Mouse (Mus musculus): ENCODE results near the gene Ccnl1. TPM values are rescaled to one million over a fixed set of nuclear protein-coding genes. Genes with fewer than 3 reads are reported as not detected.
A peak's percentile ranks its signal among the peaks of the same experiment; 100 is the strongest.

Gene Ccnl1
- total RNA-seq (2021) = 10 to 100 TPM; 19.0 to 23.4 TPM

GRCm38 (mm10) chr3:65958102-65958839, at the start of gene Ccnl1:
Gene Ccnl1, minus strand, starts transcription at chr3:65958249.
- DNase-seq (ENCODE audit: low spot score) = peak; percentile 96
- intact Hi-C loops (cut with DNase I) = loop anchor here (1.0 kb wide), 1 partner anchor 16 kb away; no protein-coding TSS in a partner anchor

DNA sequence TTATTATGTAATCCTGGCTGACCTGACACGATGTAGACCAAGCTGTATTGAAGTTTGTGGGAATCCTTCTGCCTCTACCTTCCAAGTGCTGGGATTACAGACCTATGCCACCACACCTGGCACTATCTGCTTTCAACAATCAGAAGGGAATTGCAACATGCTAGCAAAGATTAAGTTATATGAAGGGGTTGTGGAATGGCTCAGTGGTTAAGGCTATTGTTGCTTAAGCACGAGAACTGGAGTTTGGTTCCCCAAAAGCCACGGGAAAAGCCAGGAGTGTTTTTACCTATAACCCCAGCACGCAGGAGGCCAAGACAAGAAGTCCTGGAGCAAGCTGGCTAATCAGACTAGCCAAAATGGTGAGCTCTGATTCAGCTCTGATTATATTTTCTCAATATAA, 46.9 kb upstream of the Ccnl1 start:
- intact Hi-C loops (cut with DNase I) = loop anchor here (5.0 kb wide), 2 partner anchors 232 to 257 kb away; no protein-coding TSS in a partner anchor
- no peak for DNase-seq (ENCODE audit: low spot score)

DNA sequence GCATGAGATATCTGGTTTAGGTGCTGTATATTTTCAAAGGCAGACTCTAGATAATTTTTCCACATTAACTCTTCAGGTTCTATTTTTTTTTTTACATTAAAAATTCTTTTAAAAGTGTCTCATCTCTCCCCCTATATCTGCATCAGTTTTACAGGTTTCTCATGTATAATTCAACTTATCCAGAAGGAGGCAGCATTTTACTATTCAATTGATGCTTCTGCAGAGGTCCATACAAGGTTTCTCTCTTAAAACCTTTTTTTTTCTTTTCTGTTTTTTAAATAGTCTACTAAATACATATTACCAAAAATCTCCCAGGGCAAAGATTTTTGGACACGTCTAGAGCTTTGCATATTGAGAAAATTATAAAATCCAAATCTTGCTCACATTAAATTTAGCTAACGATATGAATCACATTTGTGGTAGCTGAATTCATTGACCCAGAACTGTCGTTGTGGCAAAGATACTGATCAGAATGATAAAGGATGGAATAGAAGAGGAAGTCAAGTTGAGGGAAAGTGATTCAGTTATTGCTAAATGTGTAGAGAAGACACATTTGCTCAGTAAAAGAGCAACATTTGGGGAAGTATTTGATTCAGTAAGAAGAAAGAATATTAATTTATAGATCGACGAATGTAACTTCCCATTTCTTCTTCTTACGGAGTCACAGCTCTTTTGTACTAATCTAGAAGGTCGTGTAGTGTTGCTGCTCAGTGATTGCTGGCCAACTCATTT, 46.3 kb upstream of the Ccnl1 start:
- intact Hi-C loops (cut with DNase I) = no loop called here
- no peak for DNase-seq (ENCODE audit: low spot score)

DNA sequence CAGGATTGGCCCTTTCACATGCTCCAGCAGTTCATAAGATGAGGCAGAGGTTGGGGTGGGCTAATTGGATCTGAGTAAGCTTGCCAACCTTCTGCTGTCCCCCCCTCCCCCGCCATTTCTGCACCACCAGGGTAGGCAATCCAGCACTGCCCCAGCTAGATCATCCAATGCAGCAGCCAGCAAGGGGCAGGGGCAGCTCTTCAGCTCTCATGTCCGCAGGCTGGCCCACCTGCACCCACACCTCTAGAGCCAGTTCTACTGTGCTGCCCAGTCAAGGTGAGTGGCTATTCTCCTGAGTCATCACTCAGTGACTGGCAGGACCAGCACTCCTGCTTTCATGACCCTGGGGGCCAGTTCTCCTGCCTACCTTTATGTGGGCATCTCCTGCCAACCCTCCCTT, 42.4 kb upstream of the Ccnl1 start:
- intact Hi-C loops (cut with DNase I) = no loop called here
- no peak for DNase-seq (ENCODE audit: low spot score)

DNA sequence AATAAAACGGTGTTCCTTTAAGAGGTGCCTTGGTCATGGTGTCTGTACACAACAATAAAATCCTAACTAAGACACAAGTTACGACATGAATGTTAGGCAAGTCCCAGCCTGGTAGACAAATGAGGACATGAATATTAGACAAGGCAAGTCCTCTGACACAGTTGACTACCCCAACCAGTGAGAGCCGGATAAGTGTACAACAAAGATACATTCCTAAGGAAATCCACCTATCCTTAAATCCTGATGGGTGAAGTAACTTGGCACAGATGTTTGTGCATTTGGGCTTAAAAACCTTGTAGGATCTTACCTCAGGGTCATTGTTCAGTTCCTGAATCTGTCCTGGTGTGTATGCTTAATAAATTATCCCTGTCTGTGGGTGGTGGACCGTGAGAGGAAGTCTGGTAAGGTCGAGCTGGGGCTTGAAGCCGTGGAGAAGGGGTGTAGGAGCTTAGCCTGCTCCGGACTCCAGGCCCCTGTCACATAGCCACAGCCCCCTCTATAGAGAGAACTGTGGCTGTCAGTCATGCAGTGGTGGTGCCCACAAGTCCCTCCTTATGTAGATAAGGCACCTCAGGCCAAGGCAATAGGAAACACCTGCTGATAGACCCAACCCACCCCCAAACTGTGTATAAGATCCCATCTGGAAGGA, 39.4 kb upstream of the Ccnl1 start:
- DNase-seq (ENCODE audit: low spot score) = no peak
- intact Hi-C loops (cut with DNase I) = no loop called here

GRCm38 (mm10) chr3:65992395-65993340, 34.6 kb upstream of the Ccnl1 start:
- DNase-seq (ENCODE audit: low spot score) = no peak
- intact Hi-C loops (cut with DNase I) = loop anchor here (5.0 kb wide), 2 partner anchors 330 to 460 kb away; no protein-coding TSS in a partner anchor

GRCm38 (mm10) chr3:65990957-65991646, 33.1 kb upstream of the Ccnl1 start:
- no peak for DNase-seq (ENCODE audit: low spot score)
- intact Hi-C loops (cut with DNase I) = loop anchor here (2.0 to 5.0 kb wide), 5 partner anchors 16 to 459 kb away; no protein-coding TSS in a partner anchor

DNA sequence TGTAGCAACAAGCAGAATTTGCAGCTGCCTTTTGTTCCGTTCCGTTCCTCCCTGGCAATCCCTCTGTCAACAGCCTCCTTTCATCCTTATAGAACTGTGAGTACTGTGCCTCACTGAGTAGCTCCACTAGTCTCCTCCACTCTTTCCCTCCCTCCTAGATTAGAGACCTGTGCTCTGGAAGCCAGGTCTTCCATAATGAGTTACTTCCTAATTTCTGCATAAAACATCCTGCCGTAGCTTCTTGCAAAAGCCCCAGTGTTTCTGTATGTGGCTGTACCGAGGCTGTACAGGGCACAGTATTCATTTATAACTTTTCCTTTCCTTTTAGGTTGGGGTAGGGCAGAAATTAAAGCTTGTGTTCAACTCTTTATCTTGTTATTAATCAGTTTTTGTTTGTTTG, 32.5 kb upstream of the Ccnl1 start:
- no peak for DNase-seq (ENCODE audit: low spot score)
- intact Hi-C loops (cut with DNase I) = loop anchor here (2.0 to 5.0 kb wide), 5 partner anchors 16 to 458 kb away; no protein-coding TSS in a partner anchor

DNA sequence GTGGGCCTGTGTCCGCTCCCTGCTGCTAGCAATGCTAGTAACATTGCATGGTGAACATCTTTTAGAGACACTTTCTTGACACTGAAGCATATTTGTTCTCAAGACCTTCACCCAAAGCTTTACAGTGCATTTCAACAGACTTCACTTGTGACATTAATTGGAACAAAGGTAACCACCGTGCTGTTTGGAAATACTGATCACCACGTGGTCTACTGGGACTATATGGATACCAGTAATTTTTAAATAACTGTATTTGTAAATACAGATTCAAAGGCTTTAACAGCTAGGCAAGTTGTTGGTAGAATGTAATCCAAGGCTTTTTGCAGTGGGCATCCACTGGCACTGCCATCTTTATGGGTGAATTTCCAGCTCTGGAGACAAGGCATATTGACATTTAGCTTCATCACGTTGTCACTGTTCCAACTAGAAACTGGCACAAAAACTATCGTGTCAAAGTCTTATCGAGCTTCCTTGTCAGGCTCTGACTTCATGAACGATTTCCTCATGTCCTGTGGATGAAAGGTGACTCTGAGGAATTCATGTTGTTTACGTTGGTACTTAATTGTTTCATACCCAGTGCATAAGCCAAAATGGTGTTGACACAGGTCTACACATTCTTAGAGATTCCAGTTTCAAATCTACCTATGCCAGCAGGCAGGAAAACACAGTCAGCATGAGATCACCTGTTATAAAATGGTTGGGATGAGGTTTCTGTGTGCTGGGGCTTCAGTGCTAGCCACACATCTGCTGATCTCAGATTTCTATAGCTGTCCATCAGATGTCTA, 30.9 kb upstream of the Ccnl1 start:
- intact Hi-C loops (cut with DNase I) = no loop called here
- no peak for DNase-seq (ENCODE audit: low spot score)

DNA sequence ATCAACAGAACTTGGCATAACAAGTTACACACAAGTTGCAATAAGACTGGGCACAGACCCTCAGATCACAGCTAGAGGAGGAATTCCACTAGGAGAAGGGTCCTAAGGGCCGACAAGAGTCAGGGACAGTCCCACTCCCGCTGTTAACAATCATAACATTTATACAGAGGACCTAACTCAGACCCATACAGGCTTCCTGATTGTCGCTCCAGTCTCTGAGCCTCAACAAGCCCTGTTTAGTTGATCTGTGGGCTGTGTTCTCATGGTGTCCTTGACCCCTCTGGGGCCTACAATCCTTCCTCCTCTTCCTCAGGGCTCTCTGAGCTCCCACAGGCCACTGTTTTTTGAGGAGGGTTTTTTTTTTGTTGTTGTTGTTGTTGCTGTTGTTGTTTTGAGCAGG, 18.2 kb upstream of the Ccnl1 start:
- no peak for DNase-seq (ENCODE audit: low spot score)
- intact Hi-C loops (cut with DNase I) = no loop called here

- peak; percentile 7 for DNase-seq (ENCODE audit: low spot score)
- intact Hi-C loops (cut with DNase I) = loop anchor here (2.0 kb wide), 1 partner anchor 15 kb away; no protein-coding TSS in a partner anchor
These were observed 17.3 kb upstream of the Ccnl1 start for GRCm38 (mm10) chr3:65975317-65975716.

DNA sequence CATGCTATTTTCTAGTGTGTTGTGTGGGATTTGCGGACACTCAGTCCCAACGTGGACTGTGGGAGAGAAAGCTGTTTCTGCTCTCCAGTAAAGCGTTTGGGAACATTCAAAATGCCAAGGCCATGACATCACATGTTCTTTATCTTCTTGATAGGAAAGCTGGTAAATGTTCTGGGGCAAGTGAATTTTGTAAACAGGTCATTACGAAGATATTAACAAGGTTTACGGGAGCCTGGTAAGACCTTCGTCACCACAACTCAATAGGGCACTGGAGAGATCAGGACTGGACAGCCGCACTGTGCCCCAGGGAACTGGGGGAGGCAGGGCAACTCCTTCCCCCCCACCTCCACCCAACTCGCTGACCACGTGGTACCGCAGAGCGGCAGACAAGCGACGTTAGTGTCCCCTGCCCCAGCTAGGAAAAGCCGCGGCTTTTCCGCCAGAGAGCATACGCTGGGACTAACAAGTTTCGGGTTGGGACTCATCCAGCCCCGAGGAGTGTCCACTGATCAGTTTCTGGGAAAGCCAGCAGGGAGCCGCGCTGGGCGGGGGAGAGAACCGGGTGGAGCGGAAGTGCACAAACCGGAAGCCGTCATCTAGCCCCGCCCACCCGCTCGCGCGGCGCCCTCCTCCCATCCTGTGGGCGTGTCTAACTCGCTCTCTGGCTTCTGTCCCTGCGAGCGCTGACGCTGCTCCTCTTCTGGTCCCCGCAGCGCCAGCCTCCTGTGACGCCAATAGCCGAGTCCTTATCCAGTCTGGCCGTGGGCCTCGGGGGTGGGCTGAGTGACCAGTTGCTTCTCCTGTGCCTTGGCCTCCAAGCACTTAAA, 16.4 kb upstream of the Ccnl1 start:
- intact Hi-C loops (cut with DNase I) = loop anchor here (1.0 to 2.0 kb wide), 2 partner anchors 16 kb away; partner anchors contain the start of gene Ccnl1
- peak; percentile 97 for DNase-seq (ENCODE audit: low spot score)

- intact Hi-C loops (cut with DNase I) = loop anchor here (1.0 to 2.0 kb wide), 2 partner anchors 15 to 17 kb away; partner anchors contain the start of gene Ccnl1
- no peak for DNase-seq (ENCODE audit: low spot score)
These were observed 15.6 kb upstream of the Ccnl1 start for GRCm38 (mm10) chr3:65973501-65974231.

DNA sequence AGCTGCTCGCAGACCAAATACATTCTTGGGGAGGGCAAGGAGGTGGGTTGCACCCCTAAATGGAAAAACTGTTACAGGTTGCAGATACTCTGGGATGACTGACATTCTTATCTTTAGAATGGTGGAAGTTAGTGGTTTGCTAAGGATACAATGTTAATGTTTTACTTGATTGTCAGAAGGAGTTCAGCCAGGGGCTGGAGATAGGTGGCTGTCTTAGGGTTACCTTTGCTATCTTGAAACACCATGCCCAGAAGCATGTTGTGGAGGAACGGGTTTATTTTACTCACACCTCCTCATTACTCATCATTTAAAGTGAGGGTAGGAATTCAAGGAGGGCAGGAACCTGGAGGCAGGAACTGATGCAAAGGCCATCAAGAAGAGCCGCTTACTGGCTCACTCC, 11.1 kb upstream of the Ccnl1 start:
- intact Hi-C loops (cut with DNase I) = no loop called here
- DNase-seq (ENCODE audit: low spot score) = no peak

GRCm38 (mm10) chr3:65966360-65966759, 8.3 kb upstream of the Ccnl1 start:
- intact Hi-C loops (cut with DNase I) = no loop called here

DNA sequence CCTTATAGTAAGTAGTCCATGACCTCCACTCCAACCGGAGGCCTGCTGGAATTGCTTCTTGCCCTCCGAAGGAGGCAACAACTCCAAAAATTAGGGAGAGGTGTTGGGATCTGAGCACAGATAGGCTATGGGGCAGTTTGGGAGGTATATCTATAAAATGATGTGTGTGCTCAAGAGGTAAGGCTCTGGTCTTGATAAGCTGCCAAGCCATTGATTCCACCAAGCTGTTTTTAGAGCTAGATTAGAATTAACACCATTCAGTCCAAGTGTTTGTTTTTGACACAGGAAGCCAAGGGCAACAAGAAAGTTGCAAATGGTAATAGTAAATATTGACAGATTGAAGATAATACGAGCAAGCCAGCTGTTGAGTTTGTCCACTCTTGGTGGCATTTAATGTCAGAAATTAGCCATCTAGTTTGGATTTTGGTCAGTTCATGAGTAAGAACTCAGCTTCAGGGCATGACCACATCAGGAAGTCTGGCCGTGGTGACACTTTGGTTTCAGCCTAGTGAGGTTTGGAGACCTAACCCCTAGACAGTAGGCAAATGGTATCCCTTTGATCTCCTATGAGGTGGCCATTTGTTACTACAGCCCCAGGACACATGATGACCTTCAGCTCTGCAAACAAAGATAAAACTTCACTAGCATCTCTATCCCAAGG, 4.4 kb upstream of the Ccnl1 start:
- no peak for DNase-seq (ENCODE audit: low spot score)
- intact Hi-C loops (cut with DNase I) = no loop called here

More at GRCm38 (mm10) chr3:65966360-65966759, 8.3 kb upstream of the Ccnl1 start:
- no peak for DNase-seq (ENCODE audit: low spot score)
